Comparison of ENCODE assay signal across 10 mouse cellular contexts in genomic region chr2:160170975-160171515, GRCm38 (mm10).
DNase-seq lines count a peak whose midpoint lies in the region; ATAC-seq lines count a peak whose summit lies in the region.
"Had no signal": no experiment of that assay in that cellular context is flagged by ENCODE, and none has a peak within 500 bp of the region (broad histone marks: within the 10 kb centered on the region; RNA-seq: fewer than 3 reads in every experiment).

No protein-coding gene starts in this region.

- no peak overlapping the region for H3K4me2 ChIP-seq in heart, embryonic 12.5 days
- H3K4me2 ChIP-seq in forebrain, embryonic 15.5 days (replicated peaks), result no peak overlapping the region
- no peak overlapping the region for H3K4me2 ChIP-seq in neural tube, embryonic 15.5 days
- H3K4me2 ChIP-seq: heart, embryonic 13.5 days had no signal

- no peak overlapping the region for H3K4me3 ChIP-seq in heart, embryonic 12.5 days
- no peak overlapping the region for H3K4me3 ChIP-seq in forebrain, embryonic 15.5 days
- no peak overlapping the region for H3K4me3 ChIP-seq in neural tube, embryonic 15.5 days (replicated peaks)
- H3K4me3 ChIP-seq: heart, embryonic 13.5 days; megakaryocyte, embryonic 14.5 days had no signal

- no peaks in the 10 kb centered on the region for H3K36me3 ChIP-seq in heart, embryonic 12.5 days
- no peaks in the 10 kb centered on the region for H3K36me3 ChIP-seq in forebrain, embryonic 15.5 days
- H3K36me3 ChIP-seq in neural tube, embryonic 15.5 days, result no peaks in the 10 kb centered on the region
- H3K36me3 ChIP-seq: heart, embryonic 13.5 days had no signal

- no peak overlapping the region for H3K9ac ChIP-seq in heart, embryonic 12.5 days
- H3K9ac ChIP-seq in forebrain, embryonic 15.5 days (replicated peaks), result no peak overlapping the region
- no peak overlapping the region for H3K9ac ChIP-seq in neural tube, embryonic 15.5 days (replicated peaks)
- H3K9ac ChIP-seq: heart, embryonic 13.5 days had no signal

- no peaks in the 10 kb centered on the region for H3K27me3 ChIP-seq in heart, embryonic 12.5 days (replicated peaks)
- no peaks in the 10 kb centered on the region for H3K27me3 ChIP-seq in forebrain, embryonic 15.5 days
- H3K27me3 ChIP-seq in neural tube, embryonic 15.5 days (replicated peaks), result peaks cover 2% of the 10 kb centered on the region; the same call in 1 of the 2 replicates
- H3K27me3 ChIP-seq: megakaryocyte, embryonic 14.5 days had no signal

- no peak overlapping the region for H3K27ac ChIP-seq in heart, embryonic 12.5 days (ENCODE audit: poor library complexity, severe bottlenecking)
- H3K27ac ChIP-seq in forebrain, embryonic 15.5 days (replicated peaks), result no peak overlapping the region
- no peak overlapping the region for H3K27ac ChIP-seq in neural tube, embryonic 15.5 days (replicated peaks)
- H3K27ac ChIP-seq: heart, embryonic 13.5 days had no signal

- no peaks in the 10 kb centered on the region for H3K4me1 ChIP-seq in heart, embryonic 12.5 days (replicated peaks)
- H3K4me1 ChIP-seq in forebrain, embryonic 15.5 days, result no peaks in the 10 kb centered on the region
- no peaks in the 10 kb centered on the region for H3K4me1 ChIP-seq in neural tube, embryonic 15.5 days
- H3K4me1 ChIP-seq: heart, embryonic 13.5 days; megakaryocyte, embryonic 14.5 days had no signal

- peak; percentile 97 for DNase-seq in heart, adult 11 months
- peak; percentile 4 to 15 for DNase-seq in spleen, postnatal 36 days (ENCODE audit: low spot score in 2 of 2)
- no peak for DNase-seq in spleen, postnatal 14 days (ENCODE audit: low spot score in 2 of 2)
- peak; percentile 3 for DNase-seq in large intestine, adult 2 months (ENCODE audit: low read depth, low spot score)
- peak; percentile 33 for DNase-seq in thymus, postnatal 4 days

- ATAC-seq in heart, embryonic 12.5 days (ENCODE audit: insufficient number of reproducible peaks, low FRiP score), result no peak
- no peak for ATAC-seq in forebrain, embryonic 15.5 days (replicated peaks)
- ATAC-seq in neural tube, embryonic 15.5 days (ENCODE audit: low FRiP score), result no peak

- WGBS in heart, embryonic 12.5 days, result 70% methylated on average over 9 of the region's 9 CpGs
- 75% methylated on average over 9 of the region's 9 CpGs for WGBS in large intestine, adult 2 months
- 71% methylated on average over 9 of the region's 9 CpGs for WGBS in forebrain, embryonic 15.5 days
- WGBS in neural tube, embryonic 15.5 days, result 77% methylated on average over 9 of the region's 9 CpGs

- H3K9me3 ChIP-seq in heart, embryonic 12.5 days (replicated peaks), result no peaks in the 10 kb centered on the region
- no peaks in the 10 kb centered on the region for H3K9me3 ChIP-seq in forebrain, embryonic 15.5 days
- no peaks in the 10 kb centered on the region for H3K9me3 ChIP-seq in neural tube, embryonic 15.5 days (replicated peaks)
- H3K9me3 ChIP-seq: heart, embryonic 13.5 days had no signal

Comparison
In these comparisons a context has a peak if more than half of its experiments do, and no peak if none do; other contexts are left out.
1. DNase-seq: peak in heart, adult 11 months (single experiment), spleen, postnatal 36 days (2 of 2), large intestine, adult 2 months (single experiment) and thymus, postnatal 4 days (single experiment); none in spleen, postnatal 14 days (0 of 2).